In genomic region chr9:75146911-75147310, GRCm38 (mm10) we compare ENCODE assay signal across 31 mouse cellular contexts.
DNase-seq lines count a peak whose midpoint lies in the region; ATAC-seq and TF ChIP-seq lines count a peak whose summit lies in the region.
"Had no signal": no experiment of that assay in that cellular context is flagged by ENCODE, and none has a peak within 500 bp of the region (broad histone marks: within the 10 kb centered on the region; RNA-seq: fewer than 3 reads in every experiment).

No protein-coding gene starts in this region.

- H3K36me3 ChIP-seq in kidney, adult 2 months (ENCODE audit: control insufficient read depth, insufficient read depth, low read length): no peaks in the 10 kb centered on the region; the same call in 1 of the 2 replicates
- H3K36me3 ChIP-seq in kidney, embryonic 15.5 days: peaks cover 36% of the 10 kb centered on the region
- H3K36me3 ChIP-seq: liver, embryonic 12.5 days had no signal

- no peaks in the 10 kb centered on the region for H3K27me3 ChIP-seq in kidney, adult 2 months (replicated peaks; ENCODE audit: control insufficient read depth, insufficient read depth, low read length)
- H3K27me3 ChIP-seq in kidney, embryonic 15.5 days: no peaks in the 10 kb centered on the region
- H3K27me3 ChIP-seq: CH12.LX; embryonic facial prominence, embryonic 13.5 days; hindbrain, embryonic 12.5 days; limb, embryonic 13.5 days; liver, embryonic 12.5 days; midbrain, embryonic 13.5 days; neural tube, embryonic 15.5 days had no signal

- peak; percentile 3 to 23 for DNase-seq in cerebellum, postnatal 10 days
- DNase-seq in cerebellum, postnatal 4 days (ENCODE audit: low spot score in 2 of 2): no peak
- DNase-seq in kidney, adult 2 months: peak; percentile 38
- DNase-seq in layer of hippocampus, adult 2 months (ENCODE audit: low spot score in 2 of 2): no peak
- DNase-seq in layer of hippocampus, adult 9-10 months (ENCODE audit: low spot score): no peak
- DNase-seq in brain, embryonic 14.5 days (ENCODE audit: low read depth): peak; percentile 61
- DNase-seq in spleen, postnatal 10 days (ENCODE audit: low spot score in 2 of 2): no peak
- DNase-seq: adrenal gland, adult 2 months; adrenal gland, postnatal 36 days; cerebellum, adult 2 months; cerebellum, postnatal 25 days; embryo, embryonic 11 days; forebrain, postnatal 0 days; gastrocnemius, postnatal 10 days; heart, postnatal 14 days; liver, postnatal 0 days; lung, postnatal 36 days; right cerebral cortex, postnatal 4 days; thymus, adult 2 months; thymus, postnatal 36 days had no signal

- ATAC-seq in kidney, embryonic 15.5 days (replicated peaks; ENCODE audit: low FRiP score): no peak
- ATAC-seq: activated CD4-positive, CD25-positive, alpha-beta regulatory T cell, adult 4 months; forebrain, postnatal 0 days; intestine, embryonic 16.5 days; liver, embryonic 12.5 days; liver, postnatal 0 days; midbrain, embryonic 13.5 days had no signal

- 52% methylated on average over 5 of the region's 5 CpGs for WGBS in kidney, adult 2 months
- WGBS in kidney, embryonic 15.5 days: 76% methylated on average over 5 of the region's 5 CpGs

- no peak overlapping the region for H3K27ac ChIP-seq in kidney, adult 2 months (ENCODE audit: insufficient read depth, low read depth, low read length)
- H3K27ac ChIP-seq in kidney, embryonic 15.5 days: no peak overlapping the region
- peak overlapping the region; percentile 52; the same call in 1 of the 2 replicates for H3K27ac ChIP-seq in layer of hippocampus, adult 2 months
- H3K27ac ChIP-seq: embryonic facial prominence, embryonic 13.5 days; forebrain, embryonic 10.5 days; hindbrain, embryonic 12.5 days; limb, embryonic 13.5 days; liver, embryonic 12.5 days; midbrain, embryonic 13.5 days; neural tube, embryonic 15.5 days had no signal

- H3K4me2 ChIP-seq in kidney, embryonic 15.5 days: no peak overlapping the region
- H3K4me2 ChIP-seq: embryonic facial prominence, embryonic 13.5 days; hindbrain, embryonic 12.5 days; limb, embryonic 13.5 days; liver, embryonic 12.5 days; midbrain, embryonic 13.5 days; neural tube, embryonic 15.5 days had no signal

- no peaks in the 10 kb centered on the region for H3K9me3 ChIP-seq in kidney, embryonic 15.5 days (replicated peaks)
- H3K9me3 ChIP-seq: embryonic facial prominence, embryonic 13.5 days; forebrain, embryonic 10.5 days; hindbrain, embryonic 12.5 days; limb, embryonic 13.5 days; liver, embryonic 12.5 days; midbrain, embryonic 13.5 days; neural tube, embryonic 15.5 days had no signal

- TF ChIP-seq POLR2A in kidney, adult 2 months (IDR thresholded peaks at IDR 0.05; ENCODE audit: low read depth, low read length): no peak
- no peak for TF ChIP-seq POLR2A in brain, embryonic 14.5 days (IDR thresholded peaks at IDR 0.05; ENCODE audit: borderline replicate concordance, extremely low read depth, insufficient read depth, insufficient read length, poor library complexity, severe bottlenecking)

- H3K9ac ChIP-seq in kidney, embryonic 15.5 days: no peak overlapping the region
- H3K9ac ChIP-seq: embryonic facial prominence, embryonic 13.5 days; forebrain, postnatal 0 days; hindbrain, embryonic 12.5 days; limb, embryonic 13.5 days; liver, embryonic 12.5 days; liver, postnatal 0 days; midbrain, embryonic 13.5 days; neural tube, embryonic 15.5 days had no signal

- H3K4me3 ChIP-seq in kidney, adult 2 months (ENCODE audit: insufficient read depth, low read depth, low read length): no peak overlapping the region
- H3K4me3 ChIP-seq in kidney, embryonic 15.5 days (replicated peaks): no peak overlapping the region
- H3K4me3 ChIP-seq in layer of hippocampus, adult 2 months: no peak overlapping the region
- H3K4me3 ChIP-seq: embryonic facial prominence, embryonic 13.5 days; forebrain, embryonic 10.5 days; hindbrain, embryonic 12.5 days; limb, embryonic 13.5 days; liver, embryonic 12.5 days; midbrain, embryonic 13.5 days; neural tube, embryonic 15.5 days had no signal

- H3K4me1 ChIP-seq in kidney, adult 2 months (ENCODE audit: control insufficient read depth, insufficient read depth, low read length): no peaks in the 10 kb centered on the region
- H3K4me1 ChIP-seq in kidney, embryonic 15.5 days: no peaks in the 10 kb centered on the region
- H3K4me1 ChIP-seq: embryonic facial prominence, embryonic 13.5 days; forebrain, embryonic 10.5 days; hindbrain, embryonic 12.5 days; limb, embryonic 13.5 days; liver, embryonic 12.5 days; neural tube, embryonic 15.5 days had no signal

- no peak for TF ChIP-seq CTCF in kidney, adult 2 months (conservative IDR thresholded peaks at IDR 0.05; ENCODE audit: insufficient read depth, insufficient read length, low read depth, low read length)
- no peak for TF ChIP-seq CTCF in layer of hippocampus, adult 2 months (conservative IDR thresholded peaks at IDR 0.05)
- TF ChIP-seq CTCF in brain, embryonic 14.5 days (IDR thresholded peaks at IDR 0.05; ENCODE audit: borderline replicate concordance, extremely low read depth, insufficient read depth, insufficient read length): no peak

Comparison
In these comparisons a context has a peak if more than half of its experiments do, and no peak if none do; other contexts are left out.
1. DNase-seq: peak in cerebellum, postnatal 10 days (2 of 2), kidney, adult 2 months (single experiment) and brain, embryonic 14.5 days (single experiment); none in cerebellum, postnatal 4 days (0 of 2), layer of hippocampus, adult 2 months (0 of 2), layer of hippocampus, adult 9-10 months (single experiment) and spleen, postnatal 10 days (0 of 2).